Mouse (Mus musculus) neutrophil, adult 65 days (primary cell): Measurements from ENCODE around the gene Cyp3a57. TPM values are rescaled to one million over a fixed set of nuclear protein-coding genes. Genes with fewer than 3 reads are reported as not detected.

Experiments
- total RNA-seq: library from RNA; stranded (reverse); gene quantifications from 2 replicates; pipeline ENCODE4 v1.2.4, GENCODE M21; 2023

Cyp3a57 gene
- not detected in 2 replicates for total RNA-seq

DNA sequence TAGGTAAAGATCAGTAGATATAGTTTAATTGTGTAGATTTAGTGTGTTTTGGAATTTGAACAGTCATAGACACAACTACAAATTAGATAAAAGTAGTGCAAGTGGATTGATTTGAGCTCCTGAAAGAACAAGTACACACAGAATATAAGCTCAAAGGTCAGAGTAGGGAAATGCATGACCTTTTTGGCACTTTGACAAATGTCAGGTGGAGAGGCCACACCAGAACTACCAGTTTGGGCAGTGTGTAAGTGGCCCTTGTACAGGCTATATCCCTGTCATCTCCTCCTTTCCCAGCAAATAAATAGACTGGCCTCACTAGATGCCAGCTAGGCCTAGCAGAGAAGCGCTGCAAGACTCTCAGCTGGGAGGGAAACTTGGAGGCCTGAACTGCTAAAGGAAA, at the start of gene Cyp3a57:
Gene Cyp3a57 (plus strand): TSS at position 339 of the 400 bp plus-strand sequence.

Other genes with a start within 250 kb of the Cyp3a57 start
- 1,109 and 1,298 TPM in 2 replicates for gene Arpc1b, start 231.1 kb upstream of the Cyp3a57 start, total RNA-seq
- 33.7 and 36.2 TPM in 2 replicates for gene Pdap1, start 205.0 kb upstream of the Cyp3a57 start, total RNA-seq
- 155 and 177 TPM in 2 replicates for gene Bud31, start 204.9 kb upstream of the Cyp3a57 start, total RNA-seq
- gene Ptcd1, start 178.2 kb upstream of the Cyp3a57 start, total RNA-seq: 16.7 and 18.1 TPM in 2 replicates
- gene Cpsf4, start 178.1 kb upstream of the Cyp3a57 start, total RNA-seq: 22.0 and 25.1 TPM in 2 replicates
- 73.5 and 101 TPM in 2 replicates for gene Atp5j2, start 153.2 kb upstream of the Cyp3a57 start, total RNA-seq
- 16.4 and 18.6 TPM in 2 replicates for gene Zkscan14, start 143.4 kb upstream of the Cyp3a57 start, total RNA-seq
- 2.8 and 3.3 TPM in 2 replicates for gene Zkscan5, start 140.7 kb upstream of the Cyp3a57 start, total RNA-seq
- gene Zfp655, start 113.6 kb upstream of the Cyp3a57 start, total RNA-seq: 74.0 and 104 TPM in 2 replicates
- 11.5 and 18.5 TPM in 2 replicates for gene Zscan25, start 64.8 kb upstream of the Cyp3a57 start, total RNA-seq
- not detected in 2 replicates for gene Cyp3a16, start 124.4 kb downstream of the Cyp3a57 start, total RNA-seq
- not detected in 2 replicates for gene Cyp3a41b, start 239.5 kb downstream of the Cyp3a57 start, total RNA-seq